Mouse (Mus musculus): Measurements from ENCODE around the gene Hmga1.

Hmga1 gene

DNA sequence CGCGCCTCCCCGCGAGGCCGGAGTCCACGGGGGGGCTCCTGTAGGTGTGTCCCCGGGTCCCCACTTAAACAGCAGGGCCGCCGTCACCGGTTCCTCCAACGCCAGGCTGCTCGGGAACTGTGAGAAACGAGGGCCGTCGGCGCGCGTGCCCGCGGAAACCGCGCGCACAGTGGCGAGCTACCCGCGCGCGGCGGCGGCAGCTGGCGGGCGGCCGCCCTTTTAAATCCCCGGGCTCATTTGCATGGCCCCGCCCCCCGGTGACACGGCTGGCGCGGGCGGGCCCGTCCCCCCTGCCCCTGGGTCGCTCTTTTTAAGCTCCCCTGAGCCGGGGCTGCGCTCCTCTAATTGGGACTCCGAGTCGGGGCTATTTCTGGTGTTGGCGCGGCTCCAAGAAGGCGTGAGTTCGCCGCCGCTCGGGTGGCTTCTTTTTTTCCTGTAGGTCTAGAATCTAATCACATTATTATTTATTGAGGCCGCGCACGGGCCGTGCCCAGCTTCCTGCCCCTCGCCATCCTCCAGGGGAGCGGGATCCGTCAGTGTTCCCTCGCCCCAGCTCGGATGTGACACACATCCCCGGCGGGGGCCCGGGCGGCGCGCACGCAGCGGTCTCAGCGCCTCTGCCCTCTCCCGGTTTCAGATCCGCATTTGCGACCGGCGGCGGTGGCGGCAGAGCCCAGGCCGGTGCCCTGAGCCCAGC lies at the start of gene Hmga1:
Hmga1 (plus strand) TSS at position 183 of the 697 bp plus-strand sequence.
- under 1% methylated on average over 79 of the region's 79 CpGs for WGBS

DNA sequence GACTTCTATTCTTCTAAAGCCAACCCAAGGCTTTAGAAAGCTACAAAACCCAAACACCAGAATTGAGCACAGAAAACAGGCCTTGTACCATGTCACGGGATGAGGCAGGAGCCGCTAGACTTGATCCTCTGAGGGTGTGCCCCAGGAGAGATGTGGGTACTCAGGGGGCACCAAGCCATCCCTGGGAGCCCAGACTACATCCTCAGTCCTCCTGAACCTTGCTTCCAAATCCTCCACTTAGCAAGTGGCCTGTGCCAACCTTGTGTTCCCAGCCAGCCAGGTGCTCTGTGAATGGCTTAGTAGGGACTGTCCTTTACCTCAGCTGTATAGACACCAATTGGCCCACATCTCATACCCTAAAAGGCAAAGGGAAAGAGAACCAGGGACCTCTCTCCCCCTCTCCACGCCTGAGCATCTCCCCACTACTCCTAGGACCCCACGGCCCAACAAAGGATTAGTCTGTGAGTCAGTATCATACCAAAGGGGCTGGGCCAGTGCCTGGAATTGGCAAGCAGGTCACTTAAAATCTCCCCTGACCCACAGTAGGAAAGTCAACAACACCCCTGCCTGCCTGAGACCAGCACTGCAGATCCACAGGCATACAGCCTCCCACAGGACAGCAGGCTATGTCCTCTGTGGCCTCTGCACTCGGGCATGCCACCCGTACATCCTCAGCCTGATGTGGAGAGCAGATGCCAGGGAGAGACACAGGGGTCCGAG lies 49.3 kb upstream of the Hmga1 start:
- WGBS: 91% methylated on average over 7 of the region's 7 CpGs

DNA sequence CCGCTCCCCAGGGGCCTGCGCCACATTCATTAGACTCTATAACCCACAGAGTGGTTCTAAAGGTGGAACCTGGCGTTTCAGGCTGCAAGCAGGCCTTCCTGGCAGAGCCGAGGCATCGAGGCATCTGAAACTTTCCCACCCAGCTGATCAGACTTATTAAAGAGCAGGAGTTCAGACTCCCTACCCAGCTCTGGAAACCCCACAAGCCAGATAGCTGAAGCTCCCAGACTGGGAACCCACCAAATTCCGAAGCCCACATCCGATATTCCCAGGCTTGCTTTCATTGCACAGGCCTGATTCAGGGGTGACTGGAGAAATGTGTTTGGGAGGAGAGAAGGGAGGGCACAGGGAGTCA lies 48.7 kb upstream of the Hmga1 start:
- WGBS: 87% methylated on average over 7 of the region's 7 CpGs

DNA sequence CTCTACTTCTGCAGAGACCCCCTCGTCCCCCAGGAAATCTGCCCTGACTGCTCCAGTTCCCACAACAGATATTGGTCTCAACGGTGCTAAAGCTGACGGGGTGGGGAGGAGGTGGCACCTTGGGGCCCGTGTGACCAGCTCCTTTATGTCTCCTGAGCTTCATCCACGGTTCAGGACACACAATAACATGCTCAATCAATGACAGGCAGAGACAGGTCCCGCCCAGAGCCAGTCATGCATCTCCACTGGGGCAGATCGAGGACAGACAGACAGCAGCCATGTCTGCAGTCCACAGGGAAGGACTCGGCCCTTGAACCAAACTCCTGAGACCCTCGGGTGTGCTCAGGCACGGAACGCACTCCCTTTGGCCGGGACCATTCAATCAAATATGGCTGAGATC lies 48.3 kb upstream of the Hmga1 start:
- WGBS: 85% methylated on average over 12 of the region's 12 CpGs

DNA sequence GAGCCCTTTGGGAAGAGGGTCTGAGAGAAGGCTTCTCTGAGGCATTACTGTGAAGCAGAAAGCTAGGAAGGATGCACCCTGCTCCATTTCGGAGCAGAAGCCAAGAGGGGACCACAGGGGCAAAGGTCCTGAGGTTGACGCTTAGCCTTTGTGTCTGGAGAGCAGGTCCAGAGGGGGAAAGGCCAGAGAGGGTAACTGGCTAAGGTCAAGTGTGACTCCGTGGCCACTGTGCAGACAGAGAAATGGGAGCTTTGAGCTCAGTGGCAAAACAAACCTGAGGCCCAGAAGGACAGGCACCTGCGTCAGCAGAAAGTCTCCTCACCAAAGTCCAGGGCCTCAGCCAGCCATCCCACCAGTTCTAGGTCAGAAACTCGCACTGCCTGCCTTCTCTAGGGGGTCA lies 47.8 kb upstream of the Hmga1 start:
- 93% methylated on average over 5 of the region's 5 CpGs for WGBS

DNA sequence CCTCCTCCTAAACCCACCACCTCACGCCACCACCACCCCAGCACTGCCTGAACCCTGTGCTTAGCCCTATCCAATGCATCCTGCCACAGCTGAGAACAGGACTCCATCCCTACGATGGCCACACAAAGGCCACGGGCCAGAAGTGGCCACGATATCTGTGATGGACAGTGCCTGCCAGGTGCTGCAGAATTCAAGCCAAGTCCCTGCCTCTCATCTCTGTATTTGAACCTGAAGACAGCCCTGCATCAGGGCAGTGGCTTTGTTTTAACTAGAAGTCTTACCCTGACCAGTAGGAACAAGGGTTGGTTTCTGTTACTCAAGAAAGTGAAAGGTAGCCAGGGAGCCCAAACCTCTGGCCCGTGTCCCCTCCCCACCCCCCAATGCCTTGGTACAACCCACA lies 47.2 kb upstream of the Hmga1 start:
- 88% methylated on average over 5 of the region's 5 CpGs for WGBS

DNA sequence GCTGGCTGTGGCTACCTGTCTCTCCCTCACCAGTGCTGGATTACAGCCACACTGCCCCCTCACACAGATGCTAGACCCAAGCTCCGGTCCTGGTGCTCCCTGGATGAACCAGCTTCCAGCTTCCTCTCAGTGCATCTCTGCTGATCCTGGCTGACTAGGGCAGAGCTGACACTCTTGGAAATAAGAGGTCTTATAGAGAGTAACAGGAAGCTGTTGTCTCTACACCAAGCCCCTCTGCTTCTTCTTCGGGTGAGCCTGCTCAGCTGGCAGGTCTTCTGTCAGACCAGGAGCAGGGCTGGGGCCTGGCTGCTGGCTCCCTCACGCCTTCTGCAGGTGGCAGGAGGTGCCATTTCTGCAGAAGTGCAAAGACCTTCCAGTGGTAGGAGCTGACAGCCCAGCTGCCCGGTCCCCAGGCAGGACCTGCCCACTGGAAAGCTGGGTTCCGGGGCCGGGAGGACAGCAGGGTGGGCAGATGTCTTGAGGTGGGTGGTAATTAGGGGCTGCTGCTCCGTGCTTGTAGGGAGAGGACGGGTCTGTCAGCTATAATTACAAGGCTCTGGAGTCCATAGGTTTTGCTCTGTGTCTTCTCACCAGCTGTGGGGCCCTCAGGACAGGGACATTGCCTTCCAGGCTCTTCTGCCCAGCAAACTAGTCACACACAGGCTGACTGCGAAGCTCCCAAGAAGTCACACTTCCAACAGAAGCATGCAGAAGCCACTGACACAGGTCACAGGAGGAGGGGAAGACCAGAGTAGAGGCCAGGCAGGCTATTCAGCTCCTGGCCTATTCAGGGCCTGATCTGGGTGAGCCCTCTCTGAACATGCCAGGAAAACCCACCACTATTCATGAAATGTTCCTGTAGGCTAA lies 45.8 kb upstream of the Hmga1 start:
- 64% methylated on average over 9 of the region's 9 CpGs for whole genome bisulfite sequencing

DNA sequence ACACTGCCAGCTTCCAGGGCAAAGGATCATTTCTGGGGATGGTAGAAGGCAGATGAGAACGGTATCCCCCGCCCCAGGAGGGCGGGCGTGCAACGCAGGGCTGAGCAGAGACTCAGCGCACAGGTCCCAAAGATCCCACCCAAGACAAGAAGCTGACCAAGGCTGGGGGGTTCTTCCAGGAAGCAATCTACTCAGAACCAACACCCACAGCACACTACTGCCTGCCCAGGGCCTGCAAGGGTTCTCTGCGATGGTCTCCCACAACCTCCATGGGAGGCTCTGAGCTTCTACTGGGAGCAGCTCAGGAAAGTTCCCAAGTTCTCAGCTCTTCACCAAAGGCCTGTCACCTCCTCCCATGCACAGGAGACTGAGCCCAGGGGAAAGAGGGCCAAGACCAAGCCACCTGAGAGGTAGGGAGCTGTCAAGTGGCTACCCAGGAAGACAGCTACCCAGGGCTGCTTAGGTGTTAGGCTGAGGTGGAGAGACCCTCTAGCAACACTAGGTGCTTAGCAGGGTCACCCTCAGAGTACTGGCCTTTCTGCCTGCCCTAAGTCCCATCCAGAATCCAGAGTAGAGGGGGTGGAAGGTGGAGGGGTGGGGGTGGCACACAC lies 45.1 kb upstream of the Hmga1 start:
- WGBS: 93% methylated on average over 7 of the region's 7 CpGs

DNA sequence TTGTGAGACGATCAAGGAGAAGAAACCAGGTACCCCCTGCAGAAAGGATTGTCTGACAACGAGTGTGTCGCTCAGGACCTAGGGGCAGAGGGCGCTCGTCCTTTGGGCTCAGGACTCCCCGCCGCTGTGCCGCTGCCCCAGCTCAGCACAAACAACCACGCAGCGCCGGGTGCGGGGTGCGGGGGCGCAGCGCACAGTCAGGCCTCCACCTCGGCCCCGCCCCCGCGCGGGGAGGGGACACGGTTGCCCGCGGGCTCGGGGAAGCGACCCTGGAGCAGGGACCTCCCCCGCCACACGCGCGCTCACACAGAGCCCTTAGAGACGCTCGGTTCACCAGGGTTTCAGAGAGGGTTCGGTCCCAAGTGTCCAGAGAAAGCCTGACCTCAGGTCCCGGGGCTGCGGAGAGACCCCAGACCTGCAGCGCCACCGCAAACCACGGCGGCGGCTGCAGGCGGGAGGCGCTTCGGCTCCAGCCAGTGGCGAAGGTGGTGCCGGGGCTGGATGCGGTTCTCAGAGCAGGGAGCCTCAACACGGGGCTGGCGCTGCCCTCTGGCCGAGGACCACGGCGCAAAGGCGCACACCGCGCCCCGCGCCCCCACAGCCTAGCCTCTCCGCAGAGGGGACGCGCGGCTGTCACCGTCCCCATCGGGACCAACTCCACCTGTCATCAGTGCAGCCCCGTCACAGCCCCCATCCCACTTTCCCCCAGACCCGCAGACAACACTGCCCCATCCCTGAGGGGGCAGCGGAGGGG lies 44.3 kb upstream of the Hmga1 start:
- WGBS: under 1% methylated on average over 64 of the region's 64 CpGs

DNA sequence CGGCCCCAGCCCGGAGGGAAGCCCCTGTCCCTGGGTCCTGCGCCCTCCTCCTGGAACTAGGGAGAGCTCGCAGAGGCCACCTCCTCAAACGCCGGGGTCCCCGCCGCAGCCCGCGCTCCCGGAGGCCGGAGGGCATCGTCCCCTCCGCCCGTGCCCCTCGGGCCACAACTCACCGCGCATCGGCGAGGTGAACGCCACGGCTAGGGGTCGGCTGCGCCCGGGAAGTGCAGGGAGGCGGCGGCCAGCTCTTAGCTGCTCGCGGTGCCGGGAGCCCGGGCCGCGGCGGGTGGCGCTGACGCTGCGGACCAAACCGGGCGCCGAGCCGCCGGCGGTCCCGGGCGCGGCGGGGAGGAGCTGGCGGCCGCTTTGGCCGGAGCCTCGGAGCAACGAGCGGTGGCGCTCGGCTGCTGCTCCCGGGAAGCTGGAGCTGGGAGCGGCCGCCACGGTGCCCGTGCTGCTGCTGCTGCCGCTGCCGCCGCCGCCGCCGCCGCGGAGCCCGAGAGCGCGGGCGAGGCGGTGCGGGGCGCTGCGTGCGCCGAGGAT lies 43.6 kb upstream of the Hmga1 start:
- WGBS: under 1% methylated on average over 78 of the region's 78 CpGs

DNA sequence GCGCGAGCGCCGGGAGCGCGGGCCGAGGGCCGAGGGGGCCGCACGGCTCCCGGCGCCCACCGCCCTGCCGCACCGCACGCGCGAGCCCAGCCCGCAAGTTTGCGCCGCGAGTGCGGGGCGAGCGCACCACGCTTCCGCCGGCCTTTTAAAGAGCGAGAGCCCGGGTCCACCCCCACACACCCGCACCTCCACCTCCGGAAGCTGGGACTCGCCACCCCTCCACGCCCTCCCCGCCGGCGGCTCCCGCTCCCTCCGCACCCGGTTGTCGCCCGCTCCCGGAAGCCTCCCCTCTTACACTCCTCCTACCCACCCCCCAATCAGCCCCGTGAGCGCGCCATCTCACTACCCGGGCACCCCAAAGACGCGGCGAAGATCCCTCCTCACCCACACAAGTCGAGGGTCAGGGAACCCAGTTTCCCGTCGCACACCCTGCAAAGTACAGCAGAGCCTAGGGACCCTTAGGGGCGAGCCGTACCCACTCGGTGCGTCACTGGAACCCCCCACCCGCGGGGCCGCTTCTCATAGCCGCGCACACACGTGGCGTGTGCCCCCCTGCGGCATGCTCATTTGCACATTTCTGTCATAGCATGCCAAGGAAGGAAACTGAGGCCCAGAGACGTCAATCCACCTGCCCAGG lies 42.9 kb upstream of the Hmga1 start:
- 1% methylated on average over 48 of the region's 66 CpGs for WGBS

DNA sequence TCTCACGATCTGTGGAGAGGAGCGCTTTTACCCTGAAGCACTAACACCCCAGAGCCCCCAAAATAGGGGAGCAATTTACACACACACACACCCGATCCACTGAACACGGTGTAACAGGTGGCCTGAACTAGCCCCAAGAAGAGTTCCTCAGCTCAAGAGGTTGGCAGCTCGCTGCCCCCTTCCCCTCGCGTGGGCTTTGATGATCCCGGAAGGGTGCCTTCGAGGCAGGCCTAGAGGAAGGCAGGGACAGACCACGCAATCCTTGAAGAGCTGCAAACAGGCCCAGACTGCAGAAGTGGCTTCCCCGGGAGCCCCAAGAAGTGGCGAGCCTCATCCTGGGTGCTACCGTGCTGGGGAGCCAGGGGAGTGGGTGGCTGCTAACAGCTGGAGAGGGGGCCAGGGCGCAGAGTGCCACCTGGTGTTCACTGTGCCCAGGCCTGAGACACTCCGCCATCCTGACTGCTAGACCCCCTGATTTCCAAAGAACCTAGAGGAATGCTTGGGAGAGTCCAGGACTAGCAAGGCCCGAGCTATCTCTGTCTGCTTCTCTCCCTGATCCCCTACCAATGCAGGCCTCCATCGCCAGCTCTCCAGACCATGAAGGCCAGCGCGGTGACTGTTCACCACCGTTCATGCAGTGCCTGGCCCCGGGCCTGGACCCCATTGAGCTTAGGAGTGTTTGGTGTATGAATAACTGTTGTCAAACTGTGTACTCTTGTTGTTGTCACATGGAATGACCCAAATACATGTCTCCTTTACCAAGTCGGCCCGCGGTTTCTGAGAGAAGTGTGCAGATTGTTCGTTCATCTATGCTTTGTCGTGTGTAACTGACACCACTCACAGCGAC lies 42.2 kb upstream of the Hmga1 start:
- WGBS: 44% methylated on average over 27 of the region's 27 CpGs

DNA sequence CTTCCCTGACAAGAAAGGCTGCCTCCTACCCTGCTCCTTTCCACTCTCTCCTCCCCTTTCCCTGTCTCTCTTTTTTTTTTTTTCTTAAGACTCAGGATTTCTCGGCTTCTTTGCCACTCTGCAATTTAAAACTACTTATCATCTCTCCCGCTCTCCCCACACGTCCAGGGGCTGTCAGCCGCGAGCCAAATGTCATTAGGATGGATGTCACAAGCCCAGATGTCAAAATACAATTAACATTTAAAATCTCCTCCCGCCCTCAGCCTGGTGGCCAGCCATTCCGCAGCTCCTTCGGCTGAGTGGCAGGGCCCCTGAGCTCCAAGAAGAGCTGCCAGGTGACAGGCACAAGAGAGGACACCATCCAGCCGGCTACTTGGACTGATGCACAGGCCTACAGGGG lies 38.0 kb upstream of the Hmga1 start:
- WGBS: 50% methylated on average over 9 of the region's 9 CpGs

DNA sequence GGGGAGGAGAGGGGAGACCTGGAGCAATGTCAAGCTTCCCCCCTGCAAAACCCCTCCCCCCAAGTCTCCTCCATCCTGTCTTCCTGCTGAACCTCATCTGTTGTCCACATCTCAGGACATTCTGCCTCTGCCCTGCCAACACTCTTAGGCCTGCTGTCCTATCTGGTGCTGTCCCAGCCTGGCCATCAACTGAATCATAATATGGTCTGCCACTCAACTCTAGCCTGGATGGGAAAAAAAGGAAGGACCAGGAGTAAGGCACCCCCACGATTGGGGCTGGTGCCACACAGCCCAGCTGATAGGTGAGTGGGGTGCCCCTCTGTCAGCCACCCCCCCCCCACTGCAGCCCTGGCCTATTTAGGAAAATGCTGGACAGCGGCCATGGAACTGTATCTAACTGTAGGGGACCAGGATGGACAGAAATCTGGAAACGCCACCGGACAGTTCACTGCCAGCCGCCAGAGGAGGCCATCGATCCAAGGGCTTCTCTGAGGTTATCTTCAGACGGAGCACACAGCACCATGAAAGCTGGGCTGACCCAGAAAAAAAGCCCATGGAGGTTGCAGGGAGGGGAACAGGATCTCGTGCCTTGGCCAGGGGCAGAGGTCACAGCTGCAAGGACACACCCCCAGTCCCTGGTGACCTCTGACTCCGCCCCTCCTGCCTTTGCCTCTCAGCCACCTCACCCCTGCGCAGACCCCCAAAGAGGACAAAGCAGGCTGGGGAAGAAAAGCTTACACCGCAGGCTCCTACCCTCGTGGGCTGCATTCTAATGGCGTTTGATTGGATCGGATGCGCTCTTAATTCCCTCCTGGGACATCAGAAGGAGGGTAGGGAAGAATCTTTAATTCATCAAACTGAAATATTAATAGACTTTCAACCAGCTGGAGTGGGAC lies 37.3 kb upstream of the Hmga1 start:
- WGBS: 56% methylated on average over 15 of the region's 15 CpGs

DNA sequence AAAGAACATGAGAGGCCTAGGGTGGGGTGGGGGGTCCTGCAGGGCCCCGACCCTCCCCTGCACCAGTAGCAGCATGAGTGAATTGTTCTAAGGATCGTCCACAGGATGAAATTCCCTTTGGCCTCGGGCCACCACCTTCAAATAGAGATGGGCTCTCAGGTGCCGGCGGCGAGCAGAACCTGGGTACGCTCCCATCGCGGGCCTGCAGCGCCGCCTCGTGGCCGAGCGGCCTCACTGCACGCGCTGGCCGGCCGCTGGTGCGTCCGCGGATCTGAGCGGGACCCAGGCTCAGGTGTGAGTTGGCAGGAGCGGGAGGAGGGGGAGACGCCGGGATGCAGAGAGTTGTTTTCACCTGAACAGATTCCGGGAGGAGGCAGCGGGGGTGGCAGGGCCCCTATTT lies 35.7 kb upstream of the Hmga1 start:
- WGBS: under 1% methylated on average over 27 of the region's 27 CpGs

DNA sequence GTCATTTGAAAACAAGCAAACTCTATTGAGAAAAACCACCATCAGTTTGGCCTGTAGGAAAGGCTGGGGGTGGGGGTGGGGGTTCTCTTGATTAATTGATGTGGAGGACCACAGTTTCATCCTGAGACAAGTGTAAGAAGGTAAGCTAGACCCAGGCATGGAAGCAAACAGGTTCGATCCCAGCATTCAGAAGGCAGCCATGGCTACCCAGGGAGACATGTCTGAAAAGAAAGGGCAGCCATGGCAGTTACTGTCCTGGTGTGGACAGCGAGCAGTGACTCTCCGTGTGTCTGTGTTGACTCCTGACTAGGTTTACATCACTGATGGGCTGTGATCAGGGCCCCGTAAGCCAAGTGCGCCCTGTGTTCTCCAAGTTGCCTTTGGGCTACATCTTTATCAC lies 35.0 kb upstream of the Hmga1 start, which contains the start of gene Grm4:
Grm4 (minus strand) TSS at position 101 of the 400 bp plus-strand sequence.
- 84% methylated on average over 5 of the region's 5 CpGs for WGBS

DNA sequence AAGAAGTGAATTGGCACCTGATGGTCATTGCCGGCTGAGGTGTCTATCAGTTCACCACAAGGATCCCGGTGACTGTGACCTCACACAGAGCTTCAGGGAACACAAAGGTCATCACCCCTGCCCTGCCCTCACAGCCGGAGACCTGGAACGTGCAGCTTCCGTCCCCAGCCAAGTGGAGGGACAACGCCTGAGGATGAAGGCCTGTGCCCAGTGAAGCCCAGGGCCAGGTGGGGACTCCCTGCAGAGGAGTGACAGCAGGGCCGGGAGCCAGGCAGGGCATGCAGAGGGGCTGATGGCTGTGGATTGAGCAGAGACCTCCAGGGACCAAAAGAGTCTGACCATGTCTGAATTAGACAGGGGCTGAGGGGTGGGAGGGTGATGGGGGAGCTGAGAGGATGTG lies 33.2 kb upstream of the Hmga1 start:
- WGBS: 85% methylated on average over 7 of the region's 7 CpGs

DNA sequence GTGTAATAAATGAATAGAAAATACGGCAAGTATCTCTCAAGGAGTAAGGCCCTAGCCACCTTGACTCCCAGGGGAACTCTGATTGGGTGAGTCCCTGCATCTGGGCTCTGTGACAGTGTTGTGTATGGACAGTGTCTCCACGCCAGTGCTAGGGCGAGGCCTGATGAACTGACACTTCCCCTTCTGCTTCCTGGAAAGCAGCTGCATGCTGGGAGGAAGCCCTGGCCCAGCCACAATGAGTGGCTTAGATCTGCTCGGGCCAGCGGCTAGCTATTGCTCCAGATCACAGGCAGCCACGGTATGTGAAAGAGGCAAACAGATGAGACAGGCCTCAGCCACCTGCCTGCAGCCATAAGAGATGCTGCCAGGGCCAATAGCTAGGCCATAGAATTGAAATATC lies 29.1 kb upstream of the Hmga1 start:
- WGBS: 70% methylated on average over 6 of the region's 6 CpGs

DNA sequence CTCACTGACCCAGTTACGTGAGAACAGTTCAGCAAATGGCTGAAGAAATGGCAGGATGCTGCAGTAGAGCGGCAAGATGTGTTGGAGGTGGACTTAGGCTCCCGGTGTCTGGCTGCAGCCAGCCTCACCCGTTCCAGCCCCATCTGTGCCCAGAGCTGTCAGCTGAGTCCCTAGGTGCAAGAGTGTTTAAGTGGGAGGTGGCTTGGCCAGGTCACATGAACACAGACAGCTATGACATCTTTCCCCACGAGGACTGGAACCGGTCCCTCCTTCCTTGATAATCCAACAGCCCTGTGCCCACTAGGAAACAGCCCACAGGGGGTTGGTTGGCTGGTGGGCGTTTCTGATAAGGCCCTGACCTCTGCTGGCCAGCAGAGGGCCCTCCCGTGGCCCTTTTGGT lies 28.3 kb upstream of the Hmga1 start:
- WGBS: 64% methylated on average over 8 of the region's 8 CpGs
